Mouse (Mus musculus) forebrain, postnatal 0 days (tissue): ENCODE data around the gene Syne3. TPM values are rescaled to one million over a fixed set of nuclear protein-coding genes. Genes with fewer than 3 reads are reported as not detected.

Experiments
- ATAC-seq: fragments of 200-750 bp; cut with Nextera tagmentation; 2 replicates; pipeline ENCODE4 v1.8.0; 2017; ENCODE audit warnings: mild to moderate bottlenecking, moderate library complexity
- DNase-seq: peaks from one replicate; pipeline ENCODE4 v3.0.0-alpha.2; 2015
- H3K27ac ChIP-seq: fragments of 300-500 bp; sonication (generic); 2 replicates; pipeline ENCODE4 v1.5.1; 2014; ENCODE audit warnings: low read depth, mild to moderate bottlenecking, antibody characterized with exemption, low read length, moderate library complexity, mixed read lengths
- H3K27me3 ChIP-seq: fragments of 300-500 bp; sonication (generic); 2 replicates; pipeline ENCODE4 v1.6.1; 2014; ENCODE audit warnings: mild to moderate bottlenecking, low read length, mixed read lengths; ENCODE audit not compliant: insufficient read depth
- H3K36me3 ChIP-seq: fragments of 300-500 bp; sonication (generic); 2 replicates; pipeline ENCODE4 v1.6.1; 2014; ENCODE audit warnings: mild to moderate bottlenecking, moderate library complexity; ENCODE audit not compliant: insufficient read depth
- H3K4me1 ChIP-seq: fragments of 300-500 bp; sonication (generic); 2 replicates; pipeline ENCODE4 v1.6.1; 2014; ENCODE audit warnings: antibody characterized with exemption; ENCODE audit not compliant: insufficient read depth
- H3K4me2 ChIP-seq: fragments of 300-500 bp; sonication (generic); 2 replicates; pipeline ENCODE4 v1.6.1; 2014; ENCODE audit warnings: low read depth, mild to moderate bottlenecking, moderate library complexity
- H3K4me3 ChIP-seq: fragments of 300-500 bp; sonication (generic); 2 replicates; pipeline ENCODE4 v1.5.1; 2014; ENCODE audit warnings: low read depth, low read length, mixed read lengths
- H3K9ac ChIP-seq: fragments of 300-500 bp; sonication (generic); 2 replicates; pipeline ENCODE4 v1.6.1; 2014; ENCODE audit warnings: mild to moderate bottlenecking
- H3K9me3 ChIP-seq: fragments of 300-500 bp; sonication (generic); 2 replicates; pipeline ENCODE4 v1.6.1; 2016; ENCODE audit warnings: low read length
- CTCF ChIP-seq: sonication (generic); IDR thresholded peaks from 2 replicates; pipeline ENCODE4 v1.5.1; 2016; ENCODE audit warnings: antibody characterized with exemption, control low read depth, low read depth
- WGBS: fragments of 180-500 bp; shearing (Covaris S2); extraction: QIAGEN DNeasy Blood & Tissue Kit; methylation state at CpG from one replicate; pipeline ENCODE4 v1.1.7; 2014; 5-methylcytosine and 5-hydroxymethylcytosine counted together
- polyA plus RNA-seq: library from polyadenylated mRNA; unstranded; fragments of >200 nt; fragmentation: Nextera tagmentation; extraction: Ambion mirVana; gene quantifications from 2 replicates; pipeline ENCODE4 v1.2.1, GENCODE M21; 2015
- total RNA-seq: library from RNA; depleted of rRNA; stranded (reverse); fragments of >200 nt; gene quantifications from 2 replicates; pipeline ENCODE4 v1.2.3, GENCODE M21; 2014; rRNA removed

Gene Syne3
- total RNA-seq (0.92 and 1.8 TPM in 2 replicates), polyA plus RNA-seq (0.28 and 0.54 TPM in 2 replicates)

DNA sequence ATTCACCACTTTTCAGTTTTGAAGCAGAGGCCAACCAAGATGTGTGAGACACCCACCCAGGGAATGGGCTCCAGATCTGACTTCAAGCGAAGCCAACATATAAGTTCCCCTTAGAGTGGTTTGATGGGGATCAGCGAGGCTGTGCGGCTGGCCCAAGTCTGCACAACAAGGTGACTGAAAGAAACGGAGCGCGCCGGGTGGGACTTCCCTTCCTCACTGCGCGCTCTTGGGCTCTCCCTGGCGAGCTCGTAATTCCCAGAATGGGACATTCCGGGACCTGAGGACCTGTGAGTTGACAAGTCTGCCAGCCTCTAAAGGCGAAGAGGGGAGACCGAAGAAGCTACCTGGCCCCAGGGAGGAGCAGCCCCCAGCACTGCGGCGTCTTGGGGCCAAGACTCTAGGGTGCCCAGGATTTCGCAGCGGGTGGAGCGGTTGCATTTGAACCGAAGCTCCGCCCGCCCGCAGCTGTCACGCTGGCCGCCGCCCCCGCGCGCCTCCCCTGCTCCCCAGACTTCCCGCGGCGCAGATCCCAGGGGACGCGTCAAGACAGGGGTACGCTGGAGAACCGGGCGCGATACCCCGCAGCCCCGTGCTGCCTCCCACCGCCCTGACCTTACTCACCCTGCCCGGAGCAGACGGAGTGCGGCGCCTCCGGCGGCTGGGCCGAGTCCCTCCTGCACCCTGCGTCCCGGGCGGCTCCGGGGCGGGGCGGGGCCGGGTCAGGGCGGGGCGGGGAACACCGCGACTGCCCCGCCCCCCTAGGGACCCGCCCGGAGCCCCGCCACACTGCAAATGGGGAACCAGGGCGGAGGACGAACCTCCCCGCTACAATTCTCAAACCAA is at the start of gene Syne3:
Syne3 (minus strand) TSS at position 440 of the 843 bp plus-strand sequence.
- no peaks in the 10 kb centered on the region for H3K4me1 ChIP-seq
- peaks cover 10% of the 10 kb centered on the region; the same call in 1 of the 2 replicates for H3K27me3 ChIP-seq
- peak within 1 kb of the TSS; percentile 48 for H3K9ac ChIP-seq
- peak within 1 kb of the TSS; percentile 48 for H3K4me3 ChIP-seq
- DNase-seq = peak; percentile 44
- peak within 1 kb of the TSS; percentile 16; the same call in 1 of the 2 replicates for H3K27ac ChIP-seq
- H3K36me3 ChIP-seq = no peaks in the 10 kb centered on the region
- ATAC-seq = peak; percentile 69
- H3K4me2 ChIP-seq = peak within 1 kb of the TSS; percentile 97
- 0 out of 2 replicates have a peak, but pooled peaks have one; percentile 1 for TF ChIP-seq CTCF
- H3K9me3 ChIP-seq = no peaks in the 10 kb centered on the region
- under 1% methylated on average over 66 of the region's 66 CpGs for WGBS

DNA sequence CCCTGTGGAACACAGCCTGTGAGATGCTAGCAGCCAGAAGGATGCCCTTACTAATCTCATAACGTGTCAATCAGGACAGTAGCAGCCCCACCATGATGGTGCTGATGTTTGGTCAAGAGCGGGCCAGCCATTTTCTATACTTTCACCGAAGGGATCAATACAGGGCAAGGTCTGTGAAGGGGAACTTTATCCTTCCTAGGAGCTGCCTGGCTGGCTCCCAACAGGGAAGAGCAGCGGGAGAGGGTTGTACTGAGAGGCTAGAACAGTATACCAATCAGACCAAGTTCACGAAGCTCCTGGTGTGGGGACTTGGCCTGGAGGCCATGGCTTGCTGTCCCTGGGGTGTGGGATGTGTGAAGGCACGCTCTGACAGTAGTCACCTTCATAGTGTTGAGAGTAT is 45.7 kb upstream of the Syne3 start:
- no peak overlapping the region for H3K4me3 ChIP-seq
- no peak overlapping the region for H3K4me2 ChIP-seq
- H3K27ac ChIP-seq = no peak overlapping the region
- ATAC-seq = no peak
- H3K4me1 ChIP-seq = no peaks in the 10 kb centered on the region
- H3K27me3 ChIP-seq = no peaks in the 10 kb centered on the region
- 86% methylated on average over 6 of the region's 6 CpGs for WGBS
- no peak for DNase-seq
- H3K9me3 ChIP-seq = no peaks in the 10 kb centered on the region
- no peak for TF ChIP-seq CTCF
- H3K9ac ChIP-seq = no peak overlapping the region
- no peaks in the 10 kb centered on the region for H3K36me3 ChIP-seq

DNA sequence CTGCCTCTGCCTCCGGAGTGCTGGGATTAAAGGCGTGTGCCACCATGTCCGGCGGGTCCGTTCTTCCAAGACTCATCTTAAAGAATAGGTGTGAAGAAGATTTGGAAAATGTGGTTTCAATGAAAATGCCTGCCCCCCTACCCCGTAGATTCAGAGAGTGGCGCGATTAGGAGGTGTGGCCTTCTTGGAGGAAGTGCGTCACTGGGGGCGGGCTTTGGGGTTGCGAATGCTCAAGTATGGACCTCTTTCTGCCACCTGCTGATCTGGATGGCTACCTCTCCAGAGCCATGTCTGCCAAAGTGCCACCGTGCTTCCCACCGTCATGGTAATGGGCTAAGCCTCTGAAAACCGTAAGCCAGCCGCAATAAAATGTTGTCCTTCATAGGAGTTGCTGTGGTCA is 44.4 kb upstream of the Syne3 start:
- DNase-seq (no peak), ATAC-seq (no peak)
- Histone ChIP-seq H3K9me3 (no peaks in the 10 kb centered on the region), H3K9ac (no peak overlapping the region), H3K27ac (no peak overlapping the region), H3K4me3 (no peak overlapping the region), H3K4me2 (no peak overlapping the region), H3K27me3 (no peaks in the 10 kb centered on the region), H3K36me3 (no peaks in the 10 kb centered on the region), H3K4me1 (no peaks in the 10 kb centered on the region)
- TF ChIP-seq CTCF = no peak
- WGBS = 96% methylated on average over 15 of the region's 15 CpGs

DNA sequence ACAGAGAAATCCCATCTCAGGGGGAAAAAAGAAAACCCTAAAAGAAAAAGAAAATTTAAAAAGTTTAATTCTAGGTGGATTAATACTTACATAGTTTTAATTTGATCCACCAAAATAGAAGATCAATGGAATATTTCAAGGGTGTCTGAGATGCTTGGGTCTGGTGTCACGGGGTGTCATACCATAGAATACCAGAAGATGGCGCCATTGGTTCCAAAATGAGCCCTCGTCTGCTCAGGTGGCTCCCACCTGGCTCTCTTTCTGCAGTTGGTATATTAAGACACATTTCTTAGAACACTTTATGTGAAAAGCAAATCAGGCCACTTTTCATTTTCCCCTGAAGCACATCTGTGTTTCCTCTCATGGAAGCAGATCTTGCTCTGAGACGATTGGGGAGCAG is 41.3 kb upstream of the Syne3 start:
- DNase-seq (peak; percentile 87), ATAC-seq (peak; percentile 83)
- Histone ChIP-seq H3K9me3 (no peaks in the 10 kb centered on the region), H3K4me3 (no peak overlapping the region), H3K9ac (no peak overlapping the region), H3K27ac (no peak overlapping the region), H3K4me2 (no peak overlapping the region), H3K27me3 (no peaks in the 10 kb centered on the region), H3K4me1 (no peaks in the 10 kb centered on the region), H3K36me3 (no peaks in the 10 kb centered on the region)
- WGBS = 13% methylated on average over 4 of the region's 4 CpGs
- peak; percentile 87 for TF ChIP-seq CTCF

DNA sequence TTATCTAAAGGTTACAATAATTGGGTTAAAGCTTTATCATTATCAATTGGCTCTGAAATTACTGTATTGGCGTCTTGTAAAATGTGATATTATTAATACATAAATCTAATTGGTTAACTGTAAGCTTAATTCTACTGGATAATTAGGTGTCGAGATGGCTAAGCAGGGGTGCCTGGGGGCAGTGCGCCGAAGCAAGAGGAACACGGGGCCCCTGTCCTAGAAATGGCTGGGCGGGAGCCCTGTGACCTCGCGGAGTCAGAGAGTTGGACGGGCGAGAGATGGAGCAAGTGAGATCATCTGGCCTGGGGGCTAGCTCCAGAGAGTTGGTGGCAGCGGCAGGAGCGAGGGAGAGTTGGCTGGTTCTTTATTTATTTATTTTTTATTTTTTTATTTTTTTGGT is 40.2 kb upstream of the Syne3 start:
- Histone ChIP-seq H3K36me3 (no peaks in the 10 kb centered on the region), H3K9ac (no peak overlapping the region), H3K4me3 (no peak overlapping the region), H3K27me3 (no peaks in the 10 kb centered on the region), H3K27ac (no peak overlapping the region), H3K9me3 (no peaks in the 10 kb centered on the region), H3K4me2 (no peak overlapping the region), H3K4me1 (no peaks in the 10 kb centered on the region)
- DNase-seq (no peak), ATAC-seq (no peak)
- TF ChIP-seq CTCF = no peak
- 83% methylated on average over 12 of the region's 12 CpGs for WGBS

DNA sequence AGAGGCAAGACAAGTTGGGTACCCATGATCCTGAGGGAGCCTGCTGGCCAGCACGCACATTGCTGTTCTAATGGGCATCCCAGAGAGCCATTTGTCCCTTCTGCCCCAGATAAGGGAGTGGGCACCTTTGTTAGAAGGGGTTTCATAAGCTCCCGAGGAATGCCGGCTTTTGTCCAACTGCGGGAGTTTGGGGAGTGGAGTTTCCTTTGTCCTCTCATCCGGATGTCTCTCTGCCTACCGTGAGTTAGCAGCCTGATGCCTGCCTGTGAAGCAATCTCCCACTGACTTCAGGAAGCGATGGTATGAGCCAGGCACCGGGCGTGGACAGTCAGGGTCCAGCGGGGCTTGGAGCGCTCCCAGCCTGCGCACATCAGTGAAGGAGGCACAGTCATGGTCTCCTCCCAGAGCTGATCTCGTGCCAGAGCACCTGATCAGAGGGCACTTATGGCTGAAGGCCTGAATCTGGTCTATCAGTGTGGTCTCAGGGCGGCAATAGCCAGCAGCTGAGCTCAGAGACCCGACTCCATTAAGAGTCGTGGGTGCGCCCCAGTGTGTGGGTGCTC is 38.8 kb upstream of the Syne3 start:
- Histone ChIP-seq H3K4me2 (no peak overlapping the region), H3K9me3 (no peaks in the 10 kb centered on the region), H3K9ac (no peak overlapping the region), H3K27ac (no peak overlapping the region), H3K4me1 (no peaks in the 10 kb centered on the region), H3K36me3 (no peaks in the 10 kb centered on the region), H3K27me3 (no peaks in the 10 kb centered on the region), H3K4me3 (no peak overlapping the region)
- ATAC-seq (no peak), DNase-seq (no peak)
- TF ChIP-seq CTCF = no peak
- 42% methylated on average over 17 of the region's 17 CpGs for WGBS

DNA sequence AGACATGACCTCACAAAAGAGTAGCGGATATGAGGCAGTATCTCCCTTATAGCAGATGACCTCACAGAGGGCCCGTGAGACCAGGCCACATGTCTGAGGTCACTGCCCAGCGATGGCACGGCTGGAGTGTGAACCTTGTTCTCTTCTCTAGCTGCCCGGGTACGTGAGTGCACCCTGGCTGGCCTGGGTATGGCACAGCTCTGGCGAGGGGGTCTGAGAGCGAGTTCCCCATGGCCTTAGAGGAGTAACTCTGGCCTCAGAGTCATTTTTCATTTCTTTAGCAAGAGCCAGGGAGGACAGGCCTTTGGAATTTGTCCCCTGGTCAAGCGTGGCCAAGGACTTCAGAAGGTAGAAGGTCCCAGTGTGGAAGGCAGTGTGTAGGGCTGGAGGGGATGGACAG is 35.2 kb upstream of the Syne3 start:
- TF ChIP-seq CTCF = no peak
- Histone ChIP-seq H3K36me3 (peaks cover 24% of the 10 kb centered on the region), H3K4me3 (no peak overlapping the region), H3K4me1 (no peaks in the 10 kb centered on the region), H3K27me3 (no peaks in the 10 kb centered on the region), H3K4me2 (no peak overlapping the region), H3K9ac (no peak overlapping the region), H3K27ac (no peak overlapping the region), H3K9me3 (no peaks in the 10 kb centered on the region)
- DNase-seq = no peak
- no peak for ATAC-seq
- WGBS = 92% methylated on average over 9 of the region's 9 CpGs
